Mouse (Mus musculus): ENCODE measurements around the gene Lysmd3.

DNA sequence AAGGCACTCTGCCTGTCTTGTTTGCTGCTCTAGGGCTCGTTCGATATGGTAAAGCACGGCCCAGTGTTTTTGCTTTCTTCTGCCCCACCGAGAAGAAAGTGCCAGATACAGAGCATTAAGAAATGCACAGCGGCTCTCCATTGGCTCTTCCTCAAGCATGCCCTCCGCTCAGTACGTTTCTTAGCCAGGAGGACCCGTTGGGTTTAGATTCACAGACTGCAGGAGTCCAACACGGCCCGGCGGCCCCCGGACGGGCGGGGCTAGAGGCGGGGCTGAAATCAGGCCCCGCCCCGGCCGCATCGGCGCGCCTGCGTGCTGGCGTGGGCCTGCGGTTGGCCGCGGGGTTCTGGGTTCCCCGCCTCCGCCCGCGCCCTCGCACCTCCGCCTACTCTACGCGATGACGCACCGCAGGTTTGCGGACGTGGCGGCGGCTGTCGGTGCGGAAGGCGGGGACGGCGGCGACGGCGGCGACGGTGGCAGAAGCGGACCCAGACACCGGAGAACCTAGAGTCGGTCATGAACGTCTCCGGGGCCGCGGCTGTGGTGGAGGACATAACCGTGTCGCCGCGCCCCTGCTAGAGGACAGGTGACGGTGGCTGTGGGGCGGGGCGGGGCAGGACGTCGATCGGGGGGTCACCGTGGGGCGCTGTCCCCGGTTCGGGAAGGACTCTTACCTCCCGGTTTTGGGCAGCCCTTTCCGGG lies at the start of gene Lysmd3:
- TF ChIP-seq POLR2A (IDR thresholded peaks at IDR 0.05; ENCODE audit: low read depth, low read length) (peak; percentile 29), CTCF (IDR thresholded peaks at IDR 0.05; ENCODE audit: extremely low read depth, insufficient read depth, insufficient read length, insufficient replicate concordance) (no peak)

Data from spleen, adult 2 months (tissue).